Mouse (Mus musculus) megakaryocyte progenitor cell, adult 5-6 weeks (primary cell): Measurements from ENCODE around the gene Fam89b. TPM values are rescaled to one million over a fixed set of nuclear protein-coding genes. Genes with fewer than 3 reads are reported as not detected.
"Not testable (repeated sequence)": the region's sequence is repeated elsewhere in the genome, so short reads cannot be mapped to it uniquely, and the experiment has no call there.

Experiments
- ATAC-seq: replicated peaks from 2 replicates; pipeline ENCODE4 v1.8.0; 2016; ENCODE audit warnings: mild to moderate bottlenecking, moderate TSS enrichment, inconsistent platforms; ENCODE audit not compliant: poor library complexity
- total RNA-seq, 2 experiments: library from RNA; stranded (forward) in 1 of 2; stranded (reverse) in 1 of 2; fragments of 157-497, 149-512 nt in 1 of 2; fragments of 200-1000 nt in 1 of 2; gene quantifications; 2 replicates each; pipeline versions ENCODE4 v1.2.3 to v1.2.4; 2015 to 2017

The Fam89b gene
- total RNA-seq, 2 experiments from 2014 or later = 22.9 to 40.5 TPM

- ATAC-seq = peak; percentile 70
Measured at GRCm38 (mm10) chr19:5713730-5714129, 15.7 kb downstream of the Fam89b start.

DNA sequence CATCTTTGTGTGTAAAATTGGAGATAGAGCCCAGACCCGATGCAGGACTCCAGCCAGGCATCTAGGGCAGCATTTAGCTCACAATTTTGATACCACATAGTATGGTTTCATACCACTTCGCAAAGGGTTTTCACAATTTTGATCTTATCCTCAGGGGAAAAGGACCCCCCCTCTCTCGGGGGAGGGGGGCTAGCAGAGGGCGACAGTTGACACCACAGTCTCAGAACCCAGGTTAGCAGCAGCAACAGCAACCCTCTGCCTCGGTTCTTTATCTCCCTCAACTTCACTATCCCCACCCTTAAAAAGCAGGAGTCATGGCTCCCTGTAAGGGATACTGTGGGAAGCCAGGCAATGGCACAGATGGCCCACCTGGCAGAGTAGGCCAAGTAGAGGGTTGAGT lies 16.2 kb downstream of the Fam89b start:
- ATAC-seq = no peak

GRCm38 (mm10) chr19:5711907-5712460 lies 17.5 kb downstream of the Fam89b start:
- ATAC-seq = peak; percentile 60

DNA sequence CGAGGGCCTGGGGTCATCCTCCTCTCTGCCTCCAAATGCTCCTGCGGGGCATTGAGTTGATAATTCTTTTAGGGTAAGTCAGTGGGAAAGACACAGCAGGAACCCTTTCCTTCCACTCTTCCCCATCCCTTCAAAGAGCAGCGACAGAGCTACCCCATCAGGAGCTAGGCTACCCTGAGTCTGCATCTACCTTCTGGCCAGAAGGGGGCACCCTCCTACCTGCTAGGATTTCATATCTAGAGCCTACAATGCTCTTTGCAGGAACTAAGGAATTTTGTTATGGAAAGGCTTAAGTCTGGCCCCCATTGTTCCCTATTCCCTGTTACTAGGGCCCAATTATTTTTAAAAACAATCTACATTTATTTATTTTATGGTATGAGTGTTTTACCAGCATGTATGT lies 18.2 kb downstream of the Fam89b start:
- no peak for ATAC-seq

DNA sequence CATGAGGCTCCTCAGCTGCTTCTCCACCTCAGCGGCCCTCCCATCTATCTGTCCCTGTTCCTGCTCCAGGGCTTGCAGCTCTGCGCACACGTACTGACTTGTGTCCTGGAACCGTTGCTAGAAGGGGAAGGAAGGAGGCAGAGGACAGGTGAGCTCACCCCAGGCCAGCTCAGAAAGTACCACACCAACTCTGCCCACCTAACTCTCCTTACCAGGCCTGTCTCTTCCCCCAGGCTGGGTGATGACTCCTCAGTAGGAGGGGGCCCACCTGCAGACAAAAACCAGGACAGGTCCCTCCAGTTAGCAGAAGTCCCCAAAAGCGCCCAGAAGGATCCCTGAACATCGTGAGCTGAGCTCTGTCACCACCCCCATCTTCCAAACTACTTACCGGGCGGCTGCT lies 18.9 kb downstream of the Fam89b start:
- ATAC-seq = no peak

DNA sequence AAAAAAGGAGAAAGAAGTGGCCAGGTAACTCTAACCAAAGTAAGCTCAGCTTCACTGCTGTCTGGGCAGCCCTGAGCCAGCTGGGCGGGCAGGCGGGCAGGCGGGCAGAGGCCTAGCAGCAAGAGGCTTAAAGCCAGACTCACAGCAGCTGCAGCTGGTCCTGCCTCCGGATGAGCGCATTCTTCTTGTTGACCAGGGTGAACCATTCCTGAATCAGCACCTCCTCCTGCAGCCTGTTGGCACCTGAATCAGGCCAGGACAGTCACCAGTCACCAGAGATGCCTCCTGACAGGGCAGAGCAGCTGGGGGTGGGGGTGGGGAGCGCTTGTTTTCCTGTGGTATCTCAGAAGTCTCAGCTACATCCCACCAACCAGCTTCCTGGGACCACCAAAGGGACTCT lies 19.4 kb downstream of the Fam89b start:
- no peak for ATAC-seq

- ATAC-seq = peak; percentile 83
Measured at GRCm38 (mm10) chr19:5704801-5705571, 24.5 kb downstream of the Fam89b start.

GRCm38 (mm10) chr19:5704163-5704800 lies 25.2 kb downstream of the Fam89b start, which contains the start of gene Kcnk7:
Gene Kcnk7 (plus strand): TSS chr19:5704367.
- peak; percentile 47 for ATAC-seq

GRCm38 (mm10) chr19:5695849-5696462 lies 33.5 kb downstream of the Fam89b start:
- no peak for ATAC-seq

- ATAC-seq = no peak
Measured at GRCm38 (mm10) chr19:5693801-5694200, 35.7 kb downstream of the Fam89b start.

DNA sequence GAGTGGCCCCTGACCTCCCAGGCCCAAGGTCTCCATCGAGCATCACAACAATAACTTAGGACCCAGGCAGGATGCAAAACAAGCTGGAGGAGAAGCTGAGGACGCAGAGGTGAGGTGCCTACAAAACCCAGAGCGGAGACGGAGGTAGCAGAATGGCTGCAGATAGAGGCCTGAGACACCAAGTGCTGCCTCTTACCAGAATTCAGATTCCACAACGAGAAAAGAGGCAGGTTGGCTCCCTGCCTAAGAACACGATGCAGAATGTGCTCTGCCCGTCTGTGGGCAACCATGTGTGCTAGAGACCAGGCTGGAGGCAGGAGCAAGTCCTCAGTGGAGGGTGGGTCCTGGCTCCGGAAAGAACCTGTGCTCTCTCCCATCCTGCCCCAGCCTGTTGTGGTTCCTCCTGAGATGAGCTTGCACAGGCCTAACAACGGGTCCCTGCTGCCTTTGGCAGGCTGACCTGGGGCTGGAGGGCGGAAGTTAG lies 36.5 kb downstream of the Fam89b start:
- no peak for ATAC-seq

DNA sequence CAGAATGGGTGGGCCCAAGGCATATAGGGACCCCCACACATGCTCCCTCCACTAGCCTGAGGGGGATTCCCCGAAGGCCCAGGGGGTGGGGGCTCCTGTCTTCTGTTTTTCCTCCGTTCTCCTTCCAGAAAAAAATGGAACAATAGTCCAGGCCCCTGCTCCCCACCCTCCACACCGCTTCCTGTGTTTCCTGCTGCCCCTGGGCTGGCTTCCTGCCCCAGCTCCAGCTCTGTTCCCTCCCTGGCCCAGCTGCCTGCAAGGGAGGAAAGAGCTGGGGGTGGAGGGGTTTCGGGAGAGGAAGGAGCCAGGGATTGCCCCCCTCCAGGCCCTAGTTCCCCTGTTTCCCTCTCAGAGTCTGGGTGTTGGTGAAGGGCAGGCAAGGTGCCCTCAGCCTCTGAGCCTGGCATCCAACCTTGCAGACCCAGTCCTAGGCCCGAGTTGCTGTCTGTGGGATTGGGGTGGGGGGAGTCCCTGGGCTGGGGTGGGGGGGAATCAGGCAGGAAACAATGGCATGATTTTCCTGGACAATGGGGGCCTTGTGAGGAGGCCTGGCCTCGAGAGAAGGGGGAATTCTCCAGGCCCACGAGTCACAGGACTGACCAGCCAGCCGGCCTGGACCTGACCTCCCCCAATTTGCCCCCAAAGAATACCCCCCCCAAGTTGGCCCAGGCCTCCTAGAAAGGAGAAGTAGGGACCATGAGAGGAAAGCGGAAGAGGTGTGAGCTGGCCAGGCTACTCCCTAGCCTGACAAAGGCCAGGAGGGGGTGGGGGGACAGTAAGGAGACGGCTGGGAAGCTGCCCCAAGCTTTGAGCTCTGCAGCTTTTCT lies 37.2 kb downstream of the Fam89b start:
- ATAC-seq = no peak

GRCm38 (mm10) chr19:5691601-5692000 lies 37.9 kb downstream of the Fam89b start:
- ATAC-seq = no peak

DNA sequence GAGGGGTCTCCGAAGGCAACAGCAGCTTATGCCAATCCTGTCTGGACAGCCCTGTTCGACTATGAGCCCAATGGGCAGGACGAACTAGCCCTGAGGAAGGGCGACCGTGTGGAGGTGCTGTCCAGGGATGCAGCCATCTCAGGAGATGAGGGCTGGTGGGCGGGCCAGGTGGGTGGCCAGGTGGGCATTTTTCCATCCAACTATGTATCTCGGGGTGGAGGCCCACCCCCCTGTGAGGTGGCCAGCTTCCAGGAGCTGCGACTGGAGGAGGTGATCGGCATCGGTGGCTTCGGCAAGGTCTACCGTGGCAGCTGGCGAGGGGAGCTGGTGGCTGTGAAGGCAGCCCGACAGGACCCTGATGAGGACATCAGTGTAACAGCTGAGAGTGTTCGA lies 39.1 kb downstream of the Fam89b start:
- ATAC-seq = no peak

GRCm38 (mm10) chr19:5689565-5690342 lies 39.7 kb downstream of the Fam89b start:
- peak; percentile 63 for ATAC-seq

DNA sequence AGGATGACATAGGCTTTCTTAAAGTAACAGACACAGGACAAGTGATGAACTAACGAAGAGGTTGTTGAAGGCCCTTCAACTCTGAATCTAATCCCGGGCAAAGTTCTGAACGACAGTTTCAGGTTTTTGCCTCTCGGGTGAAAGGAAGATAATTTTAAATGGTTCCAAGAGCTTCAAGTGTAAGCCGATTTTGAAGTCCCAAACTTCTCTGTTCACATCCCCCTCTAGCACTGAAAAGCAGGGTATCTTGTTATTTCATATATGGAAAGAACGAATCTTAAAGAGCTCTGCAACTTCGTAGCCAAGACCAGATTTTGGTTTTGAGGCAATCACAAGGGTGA lies 40.4 kb downstream of the Fam89b start:
- ATAC-seq = no peak

GRCm38 (mm10) chr19:5688200-5689087 lies 41.0 kb downstream of the Fam89b start, which contains the start of the genes Map3k11 and Pcnx3:
Gene Map3k11 (plus strand): TSS chr19:5688742.
Gene Pcnx3 (minus strand): TSS chr19:5688908.
- ATAC-seq = peak; percentile 74

- ATAC-seq = no peak
Measured at GRCm38 (mm10) chr19:5687738-5688137, 41.7 kb downstream of the Fam89b start.

- not testable (repeated sequence) for ATAC-seq
Measured at GRCm38 (mm10) chr19:5686954-5687353, 42.5 kb downstream of the Fam89b start.
